Mouse (Mus musculus): Measurements from ENCODE around the gene Sqor. TPM values are rescaled to one million over a fixed set of nuclear protein-coding genes. Genes with fewer than 3 reads are reported as not detected.

The Sqor gene
- 73.3 and 76.6 TPM in 2 replicates for total RNA-seq (2017)

GRCm38 (mm10) chr2:122765071-122765793, at the start of gene Sqor:
Gene Sqor, plus strand, starts transcription at chr2:122765237.
- ATAC-seq (ENCODE audit: extremely low read depth, insufficient number of reproducible peaks, low FRiP score, poor library complexity, severe bottlenecking) = peak; percentile 85

GRCm38 (mm10) chr2:122716301-122716842, 48.7 kb upstream of the Sqor start:
- no peak for ATAC-seq (ENCODE audit: extremely low read depth, insufficient number of reproducible peaks, low FRiP score, poor library complexity, severe bottlenecking)

- no peak for ATAC-seq (ENCODE audit: extremely low read depth, insufficient number of reproducible peaks, low FRiP score, poor library complexity, severe bottlenecking)
Observed at GRCm38 (mm10) chr2:122719232-122719631, 45.8 kb upstream of the Sqor start.

GRCm38 (mm10) chr2:122720564-122720963, 44.5 kb upstream of the Sqor start:
- no peak for ATAC-seq (ENCODE audit: extremely low read depth, insufficient number of reproducible peaks, low FRiP score, poor library complexity, severe bottlenecking)

- peak; percentile 64; the same call in 1 of the 2 replicates for ATAC-seq (ENCODE audit: extremely low read depth, insufficient number of reproducible peaks, low FRiP score, poor library complexity, severe bottlenecking)
Observed at GRCm38 (mm10) chr2:122725604-122726003, 39.4 kb upstream of the Sqor start.

GRCm38 (mm10) chr2:122731456-122731855, 33.6 kb upstream of the Sqor start:
- ATAC-seq (ENCODE audit: extremely low read depth, insufficient number of reproducible peaks, low FRiP score, poor library complexity, severe bottlenecking) = no peak

GRCm38 (mm10) chr2:122737894-122738830, 26.9 kb upstream of the Sqor start, which contains the start of gene Bloc1s6:
Gene Bloc1s6, plus strand, starts transcription at chr2:122738503.
- ATAC-seq (ENCODE audit: extremely low read depth, insufficient number of reproducible peaks, low FRiP score, poor library complexity, severe bottlenecking) = peak; percentile 95

- ATAC-seq (ENCODE audit: extremely low read depth, insufficient number of reproducible peaks, low FRiP score, poor library complexity, severe bottlenecking) = no peak
Observed at GRCm38 (mm10) chr2:122739023-122739422, 26.0 kb upstream of the Sqor start.

- ATAC-seq (ENCODE audit: extremely low read depth, insufficient number of reproducible peaks, low FRiP score, poor library complexity, severe bottlenecking) = no peak
Observed at GRCm38 (mm10) chr2:122746461-122746860, 18.6 kb upstream of the Sqor start.

- peak; percentile 98 for ATAC-seq (ENCODE audit: extremely low read depth, insufficient number of reproducible peaks, low FRiP score, poor library complexity, severe bottlenecking)
Observed at GRCm38 (mm10) chr2:122753739-122754343, 11.2 kb upstream of the Sqor start.

GRCm38 (mm10) chr2:122759791-122760190, 5.2 kb upstream of the Sqor start:
- ATAC-seq (ENCODE audit: extremely low read depth, insufficient number of reproducible peaks, low FRiP score, poor library complexity, severe bottlenecking) = no peak

GRCm38 (mm10) chr2:122762991-122763390, 2.0 kb upstream of the Sqor start:
- ATAC-seq (ENCODE audit: extremely low read depth, insufficient number of reproducible peaks, low FRiP score, poor library complexity, severe bottlenecking) = no peak

GRCm38 (mm10) chr2:122764526-122764925, 511 bp upstream of the Sqor start:
- ATAC-seq (ENCODE audit: extremely low read depth, insufficient number of reproducible peaks, low FRiP score, poor library complexity, severe bottlenecking) = no peak

GRCm38 (mm10) chr2:122765794-122766145, 733 bp downstream of the Sqor start:
- no peak for ATAC-seq (ENCODE audit: extremely low read depth, insufficient number of reproducible peaks, low FRiP score, poor library complexity, severe bottlenecking)

- peak; percentile 91 for ATAC-seq (ENCODE audit: extremely low read depth, insufficient number of reproducible peaks, low FRiP score, poor library complexity, severe bottlenecking)
Observed at GRCm38 (mm10) chr2:122771002-122771401, 6.0 kb downstream of the Sqor start.

- no peak; the same call in 1 of the 2 replicates for ATAC-seq (ENCODE audit: extremely low read depth, insufficient number of reproducible peaks, low FRiP score, poor library complexity, severe bottlenecking)
Observed at GRCm38 (mm10) chr2:122772899-122773298, 7.9 kb downstream of the Sqor start.

GRCm38 (mm10) chr2:122775491-122775890, 10.5 kb downstream of the Sqor start:
- ATAC-seq (ENCODE audit: extremely low read depth, insufficient number of reproducible peaks, low FRiP score, poor library complexity, severe bottlenecking) = no peak

- no peak for ATAC-seq (ENCODE audit: extremely low read depth, insufficient number of reproducible peaks, low FRiP score, poor library complexity, severe bottlenecking)
Observed at GRCm38 (mm10) chr2:122776823-122777222, 11.8 kb downstream of the Sqor start.

GRCm38 (mm10) chr2:122779967-122780366, 14.9 kb downstream of the Sqor start:
- ATAC-seq (ENCODE audit: extremely low read depth, insufficient number of reproducible peaks, low FRiP score, poor library complexity, severe bottlenecking) = peak; percentile 46; the same call in 1 of the 2 replicates

Data from neutrophil, adult 5-6 weeks (primary cell).